Mouse (Mus musculus) bone marrow macrophage, adult 2 months (primary cell): ENCODE data around the gene Ddost.

Experiments
- CTCF ChIP-seq: IDR thresholded peaks from 2 replicates; pipeline ENCODE4 v1.5.1; 2012; ENCODE audit warnings: low read depth, mild to moderate bottlenecking, low read length, moderate library complexity
- POLR2A ChIP-seq: IDR thresholded peaks from 2 replicates; pipeline ENCODE4 v1.6.1; 2012; ENCODE audit warnings: mild to moderate bottlenecking, low read depth, low read length, borderline replicate concordance

- TF ChIP-seq POLR2A (no peak), CTCF (no peak)
Measured at GRCm38 (mm10) chr4:138327891-138328470, 23.5 kb downstream of the Ddost start.
